Mouse (Mus musculus): ENCODE data around the gene Bag3.

DNA sequence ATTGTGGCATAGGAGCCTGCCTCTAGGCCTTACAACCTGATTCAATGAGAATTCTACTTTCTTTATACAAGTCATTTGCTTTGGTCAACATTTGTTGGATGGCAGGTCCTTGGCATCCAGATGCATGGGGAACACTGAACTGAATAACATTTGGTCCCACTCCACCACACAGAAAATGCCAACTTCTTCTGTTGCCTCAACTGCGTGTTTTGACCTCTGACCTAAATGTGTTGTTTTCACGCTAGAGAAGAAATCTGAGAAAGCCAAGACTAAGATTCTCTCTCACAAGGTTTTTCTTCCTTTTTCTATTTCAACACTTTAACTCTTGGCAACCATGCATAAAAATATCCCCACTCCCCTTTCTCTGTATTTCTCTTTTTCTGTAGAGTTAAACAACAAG, 52.4 kb downstream of the Bag3 start:
- no peak for TF ChIP-seq POLR2A (IDR thresholded peaks at IDR 0.05; ENCODE audit: low read depth, low read length)
- TF ChIP-seq CTCF (conservative IDR thresholded peaks at IDR 0.05; ENCODE audit: insufficient read depth, insufficient read length, low read depth, low read length), result no peak
